Mouse (Mus musculus): ENCODE results near the gene Nup155. TPM values are rescaled to one million over a fixed set of nuclear protein-coding genes. Genes with fewer than 3 reads are reported as not detected.
"Not testable (repeated sequence)": the region's sequence is repeated elsewhere in the genome, so short reads cannot be mapped to it uniquely, and the experiment has no call there.

Gene Nup155
- polyA plus RNA-seq, 1 experiment from 2014 or later, result 3.4 TPM

DNA sequence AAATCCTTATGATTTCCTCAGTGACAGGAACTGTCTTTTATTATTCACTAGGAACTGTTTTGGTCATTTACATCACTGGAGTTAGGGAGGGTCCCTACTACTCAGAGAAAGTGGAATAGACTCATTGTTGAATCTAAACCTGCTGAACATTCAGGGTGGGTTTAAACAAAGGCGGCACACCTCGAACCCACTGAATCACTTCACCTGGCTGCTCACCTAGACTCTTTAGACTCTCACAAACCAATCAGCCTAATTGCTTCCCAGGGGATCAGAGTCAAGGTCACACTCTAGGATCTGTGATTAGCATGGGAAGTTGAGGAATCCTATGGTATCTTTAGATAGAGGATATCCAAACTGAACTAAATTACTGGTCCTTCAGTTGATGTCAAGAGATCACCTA, 18.4 kb upstream of the Nup155 start:
- peaks cover 6% of the 10 kb centered on the region; the same call in 1 of the 2 replicates for H3K36me3 ChIP-seq (ENCODE audit: insufficient read depth, low read length)
- WGBS, result 97% methylated on average over 2 of the region's 2 CpGs
- H3K27ac ChIP-seq (ENCODE audit: low read length), result no peak overlapping the region
- no peak for DNase-seq (ENCODE audit: low spot score)
- no peak overlapping the region for H3K9ac ChIP-seq (replicated peaks; ENCODE audit: low read depth)
- no peaks in the 10 kb centered on the region for H3K27me3 ChIP-seq (replicated peaks; ENCODE audit: insufficient read depth, low read length)
- no peak overlapping the region for H3K4me2 ChIP-seq (replicated peaks; ENCODE audit: low read depth, low read length)
- no peak overlapping the region for H3K4me3 ChIP-seq (ENCODE audit: low read depth, low read length)
- TF ChIP-seq EP300 (IDR thresholded peaks at IDR 0.05) (no peak), CTCF (IDR thresholded peaks at IDR 0.05) (no peak)
- H3K4me1 ChIP-seq (ENCODE audit: insufficient read depth, low read depth, low read length), result no peaks in the 10 kb centered on the region
- ATAC-seq, result no peak
- H3K9me3 ChIP-seq (ENCODE audit: low read length), result no peaks in the 10 kb centered on the region

GRCm38 (mm10) chr15:8092668-8093067, 16.4 kb upstream of the Nup155 start:
- ATAC-seq; H3K27ac ChIP-seq (ENCODE audit: low read length); H3K4me2 ChIP-seq (replicated peaks; ENCODE audit: low read depth, low read length); H3K27me3 ChIP-seq (replicated peaks; ENCODE audit: insufficient read depth, low read length); DNase-seq (ENCODE audit: low spot score); H3K9me3 ChIP-seq (ENCODE audit: low read length); H3K4me3 ChIP-seq (ENCODE audit: low read depth, low read length); H3K36me3 ChIP-seq (ENCODE audit: insufficient read depth, low read length); H3K9ac ChIP-seq (replicated peaks; ENCODE audit: low read depth); H3K4me1 ChIP-seq (ENCODE audit: insufficient read depth, low read depth, low read length): not testable (repeated sequence)
- WGBS, result 62% methylated on average over 1 of the region's 1 CpGs

DNA sequence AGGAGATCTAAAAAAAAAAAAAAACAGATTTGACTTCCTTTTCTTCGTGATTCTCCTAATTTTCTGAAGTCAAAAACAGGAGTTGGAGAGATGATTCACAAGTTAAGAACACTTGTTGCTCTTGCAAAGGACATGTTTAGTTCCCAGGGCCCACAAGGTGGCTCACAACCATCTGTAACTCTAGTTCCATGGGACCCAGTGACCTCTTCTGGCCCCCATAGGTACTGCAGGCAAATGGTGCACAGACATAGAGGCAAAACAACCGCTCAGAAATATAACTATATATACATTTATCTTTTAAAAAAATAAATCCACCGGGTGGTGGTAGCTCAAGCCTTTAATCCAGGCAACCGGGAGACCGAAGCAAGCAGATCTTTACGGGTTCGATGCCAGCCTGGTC, 11.2 kb upstream of the Nup155 start:
- DNase-seq (ENCODE audit: low spot score) (peak; percentile 62), ATAC-seq (no peak)
- Histone ChIP-seq H3K36me3 (ENCODE audit: insufficient read depth, low read length) (0 out of 2 replicates have a peak, but pooled peaks cover 3% of the 10 kb centered on the region), H3K4me3 (ENCODE audit: low read depth, low read length) (no peak overlapping the region), H3K27me3 (replicated peaks; ENCODE audit: insufficient read depth, low read length) (no peaks in the 10 kb centered on the region), H3K9ac (replicated peaks; ENCODE audit: low read depth) (no peak overlapping the region), H3K27ac (ENCODE audit: low read length) (no peak overlapping the region), H3K4me1 (ENCODE audit: insufficient read depth, low read depth, low read length) (no peaks in the 10 kb centered on the region), H3K9me3 (ENCODE audit: low read length) (no peaks in the 10 kb centered on the region), H3K4me2 (replicated peaks; ENCODE audit: low read depth, low read length) (0 out of 2 replicates have a peak overlapping the region, but pooled peaks have one; percentile 74)
- WGBS, result 21% methylated on average over 7 of the region's 7 CpGs
- TF ChIP-seq CTCF (IDR thresholded peaks at IDR 0.05), result peak; percentile 82
- no peak for TF ChIP-seq EP300 (IDR thresholded peaks at IDR 0.05)

DNA sequence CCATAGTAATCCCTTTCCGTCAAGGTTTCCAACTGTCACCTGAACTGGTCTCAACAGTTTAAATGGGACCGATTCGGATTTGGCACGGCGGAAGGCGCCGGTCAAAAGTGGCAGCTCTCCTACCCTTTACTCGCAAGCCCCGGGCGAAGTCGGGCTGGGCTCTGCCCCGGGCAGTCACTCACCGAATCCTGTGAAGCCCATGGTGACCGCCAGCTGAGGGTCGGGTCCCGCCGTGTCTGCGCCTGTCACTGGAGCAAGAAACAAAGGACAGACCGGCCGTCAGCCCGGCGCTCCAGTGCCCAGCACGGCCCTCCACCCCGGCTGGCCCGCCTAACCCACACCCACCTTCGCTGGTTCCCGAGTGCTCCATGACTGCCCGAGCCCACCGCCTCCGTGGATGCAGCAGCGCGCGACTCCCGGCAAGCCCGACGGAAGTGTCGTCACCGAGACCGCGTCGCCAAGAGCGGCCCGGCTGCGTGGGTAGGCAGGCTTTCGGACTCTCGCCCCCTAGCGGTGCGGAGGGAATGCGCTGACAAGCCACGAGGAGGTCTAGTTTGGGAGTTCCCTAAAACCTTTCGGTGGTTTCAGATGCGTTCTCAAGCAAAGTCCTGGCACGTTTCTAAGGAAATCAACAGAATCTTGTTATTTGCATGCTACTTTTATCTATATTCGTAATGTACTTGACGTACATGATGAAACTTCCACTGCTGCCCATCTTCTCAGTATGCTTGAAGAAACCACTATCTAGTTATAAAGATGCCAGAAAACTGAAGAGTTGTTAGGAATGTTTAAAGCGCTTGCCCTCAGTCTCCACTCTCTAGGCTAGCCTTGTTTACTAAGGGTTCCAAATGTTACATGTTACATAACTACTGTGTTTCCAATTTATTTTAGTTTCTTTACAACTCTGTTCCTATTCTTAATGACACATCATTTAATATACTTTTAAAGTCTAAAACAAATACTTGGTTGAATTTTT, 10.0 kb upstream of the Nup155 start, which contains the start of gene Wdr70:
TSS of gene Wdr70 (minus strand) at position 436 of the 976 bp plus-strand sequence.
- DNase-seq (ENCODE audit: low spot score) (peak; percentile 92), ATAC-seq (peak; percentile 93)
- peak within 1 kb of the TSS; percentile 78 for H3K9ac ChIP-seq (replicated peaks; ENCODE audit: low read depth)
- H3K27ac ChIP-seq (ENCODE audit: low read length), result peak within 1 kb of the TSS; percentile 59; the same call in 1 of the 2 replicates
- 4% methylated on average over 52 of the region's 56 CpGs for WGBS
- TF ChIP-seq EP300 (IDR thresholded peaks at IDR 0.05) (no peak), CTCF (IDR thresholded peaks at IDR 0.05) (peak; percentile 99)
- no peaks in the 10 kb centered on the region for H3K27me3 ChIP-seq (replicated peaks; ENCODE audit: insufficient read depth, low read length)
- no peaks in the 10 kb centered on the region for H3K4me1 ChIP-seq (ENCODE audit: insufficient read depth, low read depth, low read length)
- H3K9me3 ChIP-seq (ENCODE audit: low read length), result no peaks in the 10 kb centered on the region
- peak within 1 kb of the TSS; percentile 84 for H3K4me3 ChIP-seq (ENCODE audit: low read depth, low read length)
- H3K4me2 ChIP-seq (replicated peaks; ENCODE audit: low read depth, low read length), result peak within 1 kb of the TSS; percentile 74
- 0 out of 2 replicates have a peak, but pooled peaks cover 3% of the 10 kb centered on the region for H3K36me3 ChIP-seq (ENCODE audit: insufficient read depth, low read length)

- 81% methylated on average over 13 of the region's 15 CpGs for WGBS
- H3K4me1 ChIP-seq (ENCODE audit: insufficient read depth, low read depth, low read length); ATAC-seq; H3K4me2 ChIP-seq (replicated peaks; ENCODE audit: low read depth, low read length); H3K9me3 ChIP-seq (ENCODE audit: low read length); H3K4me3 ChIP-seq (ENCODE audit: low read depth, low read length); H3K27ac ChIP-seq (ENCODE audit: low read length); H3K36me3 ChIP-seq (ENCODE audit: insufficient read depth, low read length); DNase-seq (ENCODE audit: low spot score); H3K9ac ChIP-seq (replicated peaks; ENCODE audit: low read depth); H3K27me3 ChIP-seq (replicated peaks; ENCODE audit: insufficient read depth, low read length): not testable (repeated sequence)
These were observed 7.0 kb upstream of the Nup155 start for GRCm38 (mm10) chr15:8101975-8102542.

- H3K4me3 ChIP-seq (ENCODE audit: low read depth, low read length), result peak overlapping the region; percentile 65
- 0 out of 2 replicates have a peak, but pooled peaks cover 5% of the 10 kb centered on the region for H3K36me3 ChIP-seq (ENCODE audit: insufficient read depth, low read length)
- ATAC-seq, result no peak
- 49% methylated on average over 19 of the region's 19 CpGs for WGBS
- peak overlapping the region; percentile 81 for H3K27ac ChIP-seq (ENCODE audit: low read length)
- no peaks in the 10 kb centered on the region for H3K9me3 ChIP-seq (ENCODE audit: low read length)
- H3K9ac ChIP-seq (replicated peaks; ENCODE audit: low read depth), result peak overlapping the region; percentile 69; the same call in 1 of the 2 replicates
- no peaks in the 10 kb centered on the region for H3K27me3 ChIP-seq (replicated peaks; ENCODE audit: insufficient read depth, low read length)
- 0 out of 2 replicates have a peak, but pooled peaks cover 6% of the 10 kb centered on the region for H3K4me1 ChIP-seq (ENCODE audit: insufficient read depth, low read depth, low read length)
- DNase-seq (ENCODE audit: low spot score), result no peak
- TF ChIP-seq EP300 (IDR thresholded peaks at IDR 0.05) (no peak), CTCF (IDR thresholded peaks at IDR 0.05) (no peak)
- H3K4me2 ChIP-seq (replicated peaks; ENCODE audit: low read depth, low read length), result peak overlapping the region; percentile 67
These were observed 610 bp upstream of the Nup155 start for GRCm38 (mm10) chr15:8108360-8108965.

Measured in lung, postnatal 0 days (tissue).